Mouse (Mus musculus) hematopoietic stem cell, adult 5-6 weeks (primary cell): ENCODE results near the gene Lrrc1. TPM values are rescaled to one million over a fixed set of nuclear protein-coding genes. Genes with fewer than 3 reads are reported as not detected.

Source experiments
- ATAC-seq, 2 experiments: fragments of 125-278 bp in 1 of 2; replicated peaks in 1 of 2; 2 replicates each; pipeline ENCODE4 v1.8.0; 2016 to 2017; ENCODE audit warnings: inconsistent platforms in 2 of 2, mild to moderate bottlenecking in 2 of 2, moderate number of reproducible peaks in 2 of 2, low read depth in 1 of 2, moderate TSS enrichment in 1 of 2; ENCODE audit not compliant: low FRiP score in 2 of 2, poor library complexity in 2 of 2, severe bottlenecking in 2 of 2, insufficient read depth in 1 of 2, low TSS enrichment in 1 of 2
- total RNA-seq: library from RNA; stranded (forward); fragments of 172-1452, 232-1000 nt; gene quantifications from 2 replicates; pipeline ENCODE4 v1.2.3, GENCODE M21; 2017

Gene Lrrc1
- total RNA-seq, 1 experiment from 2014 or later, result 24.4 TPM

- ATAC-seq, result no peak
Observed at GRCm38 (mm10) chr9:77482281-77482680, 62.4 kb downstream of the Lrrc1 start.

GRCm38 (mm10) chr9:77481380-77481779, 63.3 kb downstream of the Lrrc1 start:
- no peak for ATAC-seq

DNA sequence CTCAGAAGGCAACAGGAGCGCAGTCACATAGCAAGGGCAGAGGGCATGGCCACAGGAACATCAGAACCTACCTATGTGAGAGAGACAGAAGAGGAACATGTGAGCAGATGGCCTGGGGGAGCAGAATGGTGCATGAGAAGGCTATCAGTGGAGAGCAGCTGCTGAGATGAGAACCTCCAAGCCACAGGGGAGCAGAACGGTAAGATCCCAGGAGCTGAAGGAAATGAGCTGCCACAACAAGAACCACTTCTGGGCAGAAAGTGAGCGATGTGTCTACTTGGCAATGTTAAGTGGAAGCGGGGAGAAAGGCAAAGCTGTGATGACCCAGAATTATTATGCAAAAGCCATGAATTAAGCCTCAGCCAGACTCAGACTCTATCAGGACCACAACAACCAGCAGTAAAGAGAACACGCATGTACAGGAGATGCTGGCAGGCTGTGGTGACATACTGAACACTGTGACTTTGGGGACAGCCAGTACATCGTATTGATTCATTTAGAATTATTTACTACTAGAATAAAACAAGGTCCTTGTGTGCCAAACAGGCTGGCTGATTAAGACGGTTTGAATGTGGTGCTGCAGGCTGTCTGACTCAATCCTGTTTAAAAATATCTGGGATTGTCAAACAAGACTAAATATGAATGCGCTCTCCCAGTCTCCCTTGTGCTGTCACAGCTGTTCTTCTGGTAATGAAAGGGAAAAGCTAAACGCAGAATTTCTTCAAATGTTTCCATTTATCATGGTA, 63.9 kb downstream of the Lrrc1 start:
- peak; percentile 87 to 92 for ATAC-seq

GRCm38 (mm10) chr9:77480001-77480400, 64.7 kb downstream of the Lrrc1 start:
- no peak for ATAC-seq

- no peak for ATAC-seq
Observed at GRCm38 (mm10) chr9:77478166-77478920, 66.3 kb downstream of the Lrrc1 start.

- ATAC-seq, result no peak
Observed at GRCm38 (mm10) chr9:77474535-77474934, 70.1 kb downstream of the Lrrc1 start.

- ATAC-seq, result no peak
Observed at GRCm38 (mm10) chr9:77472557-77472956, 72.1 kb downstream of the Lrrc1 start.

DNA sequence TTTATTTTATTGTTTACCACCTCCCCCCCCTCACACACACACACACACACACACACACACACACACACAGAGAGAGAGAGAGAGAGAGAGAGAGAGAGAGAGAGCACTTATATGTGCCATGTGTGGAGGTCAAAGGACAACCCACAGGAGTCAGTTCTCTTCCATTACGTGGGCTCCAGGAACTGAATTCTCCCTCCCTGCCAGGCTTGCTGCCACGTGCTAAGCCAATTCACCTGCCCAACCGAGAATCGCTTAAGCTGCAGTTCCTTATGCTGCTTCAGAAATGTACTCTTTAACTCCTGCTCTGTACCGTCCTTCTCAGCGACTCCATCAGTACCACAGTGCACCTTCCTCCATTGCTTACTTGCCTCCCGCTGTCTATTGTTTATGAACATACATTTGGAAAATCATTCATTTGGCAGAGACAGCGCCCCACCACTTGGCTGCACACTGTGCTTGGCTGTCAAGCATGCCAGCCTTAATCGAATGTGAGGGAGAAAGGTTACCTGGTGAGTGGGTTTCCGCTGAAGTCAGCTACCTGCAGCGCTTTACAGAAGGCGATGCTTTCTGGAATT, 72.9 kb downstream of the Lrrc1 start:
- no peak for ATAC-seq

DNA sequence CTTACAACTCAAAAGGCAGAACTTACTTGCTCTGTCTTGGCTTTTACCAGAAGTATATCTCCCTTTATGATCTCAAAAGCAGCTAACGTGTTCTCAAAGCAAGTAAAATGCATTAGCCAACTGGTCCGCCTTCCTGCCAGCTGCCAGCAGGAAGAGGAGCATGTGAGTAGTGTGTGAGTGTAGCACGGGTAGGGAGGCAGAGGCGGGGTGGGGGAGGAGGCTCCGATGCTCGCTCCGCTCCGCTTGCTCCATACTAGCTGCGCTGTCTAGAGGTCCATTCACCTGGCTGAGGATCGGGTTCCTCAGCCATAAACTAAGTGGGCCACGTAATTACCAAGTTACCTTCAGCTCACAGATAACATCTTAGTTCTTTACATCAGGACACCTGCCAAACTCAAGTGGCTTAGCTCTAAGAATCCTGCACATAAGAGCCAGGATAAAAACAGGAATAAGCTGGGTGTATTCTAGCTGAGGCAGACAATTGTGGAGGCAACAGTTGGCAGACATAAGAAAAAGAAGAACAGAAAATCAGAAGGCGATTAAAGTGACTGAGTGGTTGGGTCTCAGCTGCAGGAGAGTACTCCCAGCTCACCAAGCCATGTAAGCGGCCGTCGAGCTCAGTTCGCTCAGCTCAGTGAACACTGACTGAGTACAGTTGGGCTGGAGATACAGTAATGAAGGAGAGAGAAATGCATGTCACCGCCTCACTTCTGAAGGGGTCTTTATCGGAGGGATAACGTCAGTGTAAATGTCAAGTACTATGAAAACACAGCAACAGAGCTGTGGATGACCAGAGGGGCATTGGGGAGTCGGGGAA, 74.7 kb downstream of the Lrrc1 start:
- ATAC-seq, result peak; percentile 91 to 98

DNA sequence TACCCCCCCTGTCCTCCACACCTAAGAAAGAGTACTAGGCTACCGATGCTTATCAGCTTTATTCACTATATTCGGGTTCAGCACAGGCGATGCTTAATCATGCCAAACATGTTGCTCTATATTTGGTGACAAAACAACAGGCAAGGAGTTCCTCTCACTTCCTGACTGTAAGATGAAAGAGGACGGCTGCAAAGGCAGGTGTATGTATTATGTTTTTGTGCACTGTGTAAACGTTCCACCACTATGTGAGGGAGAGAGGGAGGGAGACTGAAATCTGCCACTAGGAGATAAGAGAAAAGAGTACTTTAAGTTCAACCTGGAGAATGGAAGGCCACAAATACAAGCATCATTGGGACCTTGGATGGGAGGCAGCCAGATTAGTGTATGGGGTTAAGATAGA, 77.7 kb downstream of the Lrrc1 start:
- no peak for ATAC-seq

DNA sequence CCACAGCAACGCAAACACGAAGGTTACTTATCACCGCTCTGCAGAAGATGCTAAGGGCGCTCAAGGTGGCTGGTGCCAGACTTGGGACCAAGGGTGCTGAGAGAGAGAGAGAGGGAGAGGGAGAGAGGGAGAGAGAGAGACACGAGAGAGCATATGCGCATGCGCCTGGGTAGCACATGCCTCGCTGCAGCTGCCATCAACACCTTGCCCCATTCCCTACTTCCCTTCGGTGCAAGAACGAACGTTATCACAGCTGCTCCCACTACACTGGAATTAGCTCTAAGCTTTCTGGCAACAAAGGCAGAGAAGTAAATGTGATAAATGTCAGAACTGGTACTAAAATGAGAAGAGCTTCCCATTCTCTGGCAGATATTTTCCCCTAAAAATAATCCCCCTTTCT, 79.3 kb downstream of the Lrrc1 start:
- no peak for ATAC-seq

DNA sequence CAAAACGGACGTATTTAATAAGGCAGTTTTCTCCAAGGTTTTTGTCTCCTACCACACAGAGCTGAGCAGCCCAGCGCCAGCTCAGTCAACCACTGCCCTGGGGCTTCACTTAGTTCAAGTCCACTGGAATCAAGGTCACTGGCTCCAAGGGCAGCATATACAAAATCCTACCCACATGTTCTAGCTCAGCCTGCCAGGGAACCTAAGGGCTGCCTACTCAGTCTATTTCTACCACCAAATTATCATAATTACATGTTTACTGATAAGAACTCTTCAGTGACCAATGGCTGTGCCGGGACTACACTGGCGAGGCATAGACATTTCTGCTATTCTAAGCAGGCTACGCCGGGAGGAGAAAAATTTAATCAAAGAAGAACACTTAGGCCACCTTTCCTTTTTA, 80.8 kb downstream of the Lrrc1 start:
- ATAC-seq, result no peak

DNA sequence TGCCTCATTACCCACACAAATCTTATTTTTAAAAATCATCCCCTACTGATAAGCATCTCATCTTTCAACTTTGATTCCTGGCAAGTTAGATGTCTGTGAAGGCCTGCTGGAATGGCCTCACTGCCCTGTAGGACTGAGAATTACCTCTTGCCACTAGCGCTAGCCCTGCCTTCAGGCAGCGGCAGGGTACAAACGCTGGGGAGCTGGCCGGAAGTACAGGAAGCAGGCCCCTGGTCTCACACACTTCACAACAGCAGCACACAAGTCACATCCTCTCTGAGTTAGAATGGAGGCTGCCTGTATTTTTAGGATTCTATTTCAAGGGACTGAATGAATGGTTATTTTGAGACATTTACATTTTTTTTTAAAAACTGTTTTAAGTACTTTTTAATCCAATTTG, 81.5 kb downstream of the Lrrc1 start:
- peak; percentile 79 to 83 for ATAC-seq

DNA sequence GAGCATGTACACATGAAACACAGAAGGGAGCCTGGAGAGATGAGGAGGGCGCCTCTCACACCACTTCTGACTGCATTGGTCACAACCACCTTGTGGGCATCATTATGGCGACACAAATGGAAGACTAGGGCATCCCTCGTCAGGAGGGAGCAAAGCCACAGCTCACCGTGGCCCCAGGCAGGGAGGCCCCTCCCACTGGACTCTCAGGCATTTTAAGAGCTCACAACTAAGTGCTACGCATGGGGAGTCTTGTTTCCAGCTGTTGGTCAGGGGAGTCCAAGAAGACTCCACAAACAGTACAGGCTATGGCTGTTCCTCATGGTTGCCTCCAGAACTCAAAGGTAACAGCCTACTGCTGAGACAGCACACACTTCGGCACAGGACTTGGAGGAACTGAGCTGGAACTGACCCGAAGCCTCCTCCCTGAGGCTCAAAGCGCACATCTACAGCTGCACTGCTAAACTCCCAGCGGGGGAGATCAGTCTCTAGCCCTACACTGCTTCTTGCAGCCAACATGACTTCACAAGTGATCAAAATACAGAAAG, 83.2 kb downstream of the Lrrc1 start:
- ATAC-seq, result no peak

DNA sequence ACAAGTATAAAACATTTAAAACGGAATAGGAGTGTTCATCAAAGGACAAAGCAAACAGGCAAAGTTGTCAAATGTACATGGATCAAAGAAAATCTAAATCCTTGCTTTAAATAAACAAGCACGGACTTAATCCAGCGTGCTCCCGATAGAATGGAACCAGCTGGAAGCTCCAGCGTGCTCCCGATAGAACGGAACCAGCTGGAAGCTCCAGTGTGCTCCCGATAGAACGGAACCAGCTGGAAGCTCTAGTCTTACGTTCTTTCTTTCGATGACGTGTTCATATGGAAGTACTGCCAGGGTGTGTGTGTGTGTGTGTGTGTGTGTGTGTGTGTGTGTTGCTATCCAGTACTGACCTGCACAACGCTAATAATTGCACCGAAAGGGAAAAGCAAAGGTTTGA, 84.3 kb downstream of the Lrrc1 start:
- ATAC-seq, result no peak

DNA sequence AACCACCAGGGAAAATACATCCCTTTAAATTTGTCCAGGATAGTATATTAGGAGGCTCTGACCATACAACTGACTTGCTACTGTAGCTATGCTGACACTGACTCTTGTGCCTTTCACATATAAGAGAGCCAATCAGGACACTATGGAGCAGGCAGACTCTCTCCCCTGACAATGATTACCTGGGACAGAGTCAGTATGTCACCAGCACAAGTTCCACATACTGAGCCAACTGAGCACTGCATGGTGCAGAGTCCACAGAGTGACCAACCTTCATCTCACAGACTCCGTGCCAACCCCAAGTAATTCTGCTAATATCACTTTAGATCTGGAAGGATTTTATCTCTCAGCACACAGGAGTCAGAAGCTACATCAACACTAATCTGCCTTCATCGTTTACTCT, 85.3 kb downstream of the Lrrc1 start:
- no peak for ATAC-seq

DNA sequence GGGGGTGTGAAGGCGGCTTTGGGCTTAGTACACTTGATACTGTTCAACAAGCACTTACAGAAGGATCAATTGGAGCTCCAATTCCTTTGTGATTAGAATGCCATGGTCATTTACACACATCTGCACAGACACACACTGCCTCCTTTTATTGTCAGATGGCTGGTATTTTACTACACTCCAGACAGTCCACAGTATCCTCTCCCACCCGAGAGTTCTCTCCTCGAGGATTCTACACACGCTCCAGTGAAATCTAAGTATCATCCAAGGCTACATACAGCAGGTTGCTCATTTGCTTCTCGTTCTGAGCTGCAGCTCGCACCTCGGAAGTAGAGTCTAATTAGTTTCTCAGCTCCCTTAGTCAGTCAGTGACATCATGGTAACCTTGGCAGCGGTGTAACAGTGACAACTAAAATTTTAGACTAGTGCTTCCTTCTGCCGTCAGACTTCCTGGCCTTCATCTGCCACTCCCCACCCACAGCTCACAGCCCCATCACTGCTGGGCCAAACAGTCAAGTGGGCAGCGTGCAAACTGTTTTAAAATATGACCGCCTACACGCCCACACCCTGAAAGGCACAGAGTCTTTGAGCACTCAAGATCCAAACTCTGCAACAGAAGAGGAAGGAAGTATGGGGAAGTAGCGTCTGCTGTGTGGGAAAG, 88.4 kb downstream of the Lrrc1 start:
- ATAC-seq, result peak; percentile 76 to 83
